Mouse (Mus musculus): ENCODE measurements around the gene Fbxo2. TPM values are rescaled to one million over a fixed set of nuclear protein-coding genes. Genes with fewer than 3 reads are reported as not detected.
"Not testable (repeated sequence)": the region's sequence is repeated elsewhere in the genome, so short reads cannot be mapped to it uniquely, and the experiment has no call there.

Gene Fbxo2
- polyA plus RNA-seq, 1 experiment from 2014 or later, result 19.0 TPM

- Histone ChIP-seq H3K4me3 (replicated peaks) (no peak overlapping the region), H3K4me1 (peaks cover 46% of the 10 kb centered on the region), H3K36me3 (no peaks in the 10 kb centered on the region), H3K4me2 (no peak overlapping the region), H3K27ac (replicated peaks) (no peak overlapping the region; the same call in 1 of the 2 replicates), H3K9ac (replicated peaks) (no peak overlapping the region), H3K9me3 (replicated peaks) (no peaks in the 10 kb centered on the region), H3K27me3 (replicated peaks) (peaks cover 64% of the 10 kb centered on the region)
- no peak for ATAC-seq (ENCODE audit: low FRiP score)
- 5% methylated on average over 17 of the region's 17 CpGs for WGBS
These were observed 5.1 kb downstream of the Fbxo2 start for GRCm38 (mm10) chr4:148165551-148165950.

GRCm38 (mm10) chr4:148166431-148166830 lies 6.0 kb downstream of the Fbxo2 start:
- Histone ChIP-seq H3K27ac (replicated peaks) (peak overlapping the region; percentile 80), H3K4me1 (peaks cover 37% of the 10 kb centered on the region), H3K9me3 (replicated peaks) (no peaks in the 10 kb centered on the region), H3K4me2 (peak overlapping the region; percentile 43), H3K4me3 (replicated peaks) (0 out of 2 replicates have a peak overlapping the region, but pooled peaks have one; percentile 5), H3K36me3 (no peaks in the 10 kb centered on the region), H3K27me3 (replicated peaks) (peaks cover 59% of the 10 kb centered on the region), H3K9ac (replicated peaks) (no peak overlapping the region)
- 4% methylated on average over 10 of the region's 10 CpGs for WGBS
- peak; percentile 72 for ATAC-seq (ENCODE audit: low FRiP score)

- ATAC-seq (ENCODE audit: low FRiP score), result no peak; the same call in 1 of the 2 replicates
- Histone ChIP-seq H3K4me3 (replicated peaks) (0 out of 2 replicates have a peak overlapping the region, but pooled peaks have one; percentile 5), H3K27ac (replicated peaks) (peak overlapping the region; percentile 80), H3K36me3 (no peaks in the 10 kb centered on the region), H3K9ac (replicated peaks) (no peak overlapping the region), H3K4me1 (peaks cover 36% of the 10 kb centered on the region), H3K4me2 (peak overlapping the region; percentile 43), H3K9me3 (replicated peaks) (no peaks in the 10 kb centered on the region), H3K27me3 (replicated peaks) (peaks cover 56% of the 10 kb centered on the region)
- WGBS, result 26% methylated on average over 4 of the region's 4 CpGs
These were observed 6.6 kb downstream of the Fbxo2 start for GRCm38 (mm10) chr4:148166986-148167385.

GRCm38 (mm10) chr4:148168287-148168686 lies 7.9 kb downstream of the Fbxo2 start:
- WGBS, result 34% methylated on average over 7 of the region's 7 CpGs
- no peak overlapping the region for H3K4me2 ChIP-seq
- no peaks in the 10 kb centered on the region for H3K36me3 ChIP-seq
- ATAC-seq (ENCODE audit: low FRiP score), result no peak
- H3K9ac ChIP-seq (replicated peaks), result no peak overlapping the region
- H3K4me3 ChIP-seq (replicated peaks), result no peak overlapping the region
- H3K4me1 ChIP-seq, result peaks cover 36% of the 10 kb centered on the region
- peaks cover 50% of the 10 kb centered on the region for H3K27me3 ChIP-seq (replicated peaks)
- H3K9me3 ChIP-seq (replicated peaks), result no peaks in the 10 kb centered on the region
- no peak overlapping the region for H3K27ac ChIP-seq (replicated peaks)

GRCm38 (mm10) chr4:148169586-148169985 lies 9.2 kb downstream of the Fbxo2 start:
- Histone ChIP-seq H3K27ac (replicated peaks) (no peak overlapping the region), H3K27me3 (replicated peaks) (peaks cover 44% of the 10 kb centered on the region), H3K4me2 (no peak overlapping the region), H3K4me3 (replicated peaks) (no peak overlapping the region), H3K9me3 (replicated peaks) (no peaks in the 10 kb centered on the region), H3K9ac (replicated peaks) (no peak overlapping the region), H3K4me1 (peaks cover 39% of the 10 kb centered on the region), H3K36me3 (no peaks in the 10 kb centered on the region)
- 32% methylated on average over 15 of the region's 15 CpGs for WGBS
- ATAC-seq (ENCODE audit: low FRiP score), result no peak

- Histone ChIP-seq H3K27ac (replicated peaks) (no peak overlapping the region), H3K27me3 (replicated peaks) (peaks cover 33% of the 10 kb centered on the region), H3K4me3 (replicated peaks) (no peak overlapping the region), H3K4me1 (peaks cover 39% of the 10 kb centered on the region), H3K36me3 (no peaks in the 10 kb centered on the region), H3K9ac (replicated peaks) (no peak overlapping the region), H3K9me3 (replicated peaks) (no peaks in the 10 kb centered on the region), H3K4me2 (no peak overlapping the region)
- no peak for ATAC-seq (ENCODE audit: low FRiP score)
- WGBS, result 2% methylated on average over 2 of the region's 2 CpGs
These were observed 10.4 kb downstream of the Fbxo2 start for GRCm38 (mm10) chr4:148170842-148171241.

GRCm38 (mm10) chr4:148171261-148171660 lies 10.8 kb downstream of the Fbxo2 start:
- peaks cover 29% of the 10 kb centered on the region for H3K27me3 ChIP-seq (replicated peaks)
- 61% methylated on average over 3 of the region's 3 CpGs for WGBS
- no peak for ATAC-seq (ENCODE audit: low FRiP score)

GRCm38 (mm10) chr4:148173811-148174494 lies 13.5 kb downstream of the Fbxo2 start:
- H3K9me3 ChIP-seq (replicated peaks), result no peaks in the 10 kb centered on the region
- peak overlapping the region; percentile 76 for H3K27ac ChIP-seq (replicated peaks)
- peaks cover 28% of the 10 kb centered on the region for H3K4me1 ChIP-seq
- H3K27me3 ChIP-seq (replicated peaks), result peaks cover 26% of the 10 kb centered on the region
- WGBS, result under 1% methylated on average over 30 of the region's 30 CpGs
- ATAC-seq (ENCODE audit: low FRiP score), result peak; percentile 60
- H3K36me3 ChIP-seq, result no peaks in the 10 kb centered on the region
- H3K9ac ChIP-seq (replicated peaks), result peak overlapping the region; percentile 34
- peak overlapping the region; percentile 57 for H3K4me2 ChIP-seq
- peak overlapping the region; percentile 27 for H3K4me3 ChIP-seq (replicated peaks)

More at GRCm38 (mm10) chr4:148171261-148171660, 10.8 kb downstream of the Fbxo2 start:
- H3K9me3 ChIP-seq (replicated peaks), result no peaks in the 10 kb centered on the region
- H3K4me3 ChIP-seq (replicated peaks), result no peak overlapping the region
- H3K4me1 ChIP-seq, result peaks cover 39% of the 10 kb centered on the region
- H3K4me2 ChIP-seq, result no peak overlapping the region
- H3K36me3 ChIP-seq, result no peaks in the 10 kb centered on the region
- H3K27ac ChIP-seq (replicated peaks), result no peak overlapping the region
- H3K9ac ChIP-seq (replicated peaks), result no peak overlapping the region

- Histone ChIP-seq H3K4me1 (peaks cover 28% of the 10 kb centered on the region), H3K4me2 (peak overlapping the region; percentile 57), H3K9me3 (replicated peaks) (no peaks in the 10 kb centered on the region), H3K27me3 (replicated peaks) (peaks cover 24% of the 10 kb centered on the region), H3K9ac (replicated peaks) (0 out of 2 replicates have a peak overlapping the region, but pooled peaks have one; percentile 34), H3K36me3 (no peaks in the 10 kb centered on the region), H3K4me3 (replicated peaks) (no peak overlapping the region; the same call in 1 of the 2 replicates), H3K27ac (replicated peaks) (peak overlapping the region; percentile 76; the same call in 1 of the 2 replicates)
- WGBS, result 11% methylated on average over 12 of the region's 12 CpGs
- no peak for ATAC-seq (ENCODE audit: low FRiP score)
These were observed 14.1 kb downstream of the Fbxo2 start for GRCm38 (mm10) chr4:148174495-148174862.

- Histone ChIP-seq H3K4me1 (peaks cover 28% of the 10 kb centered on the region), H3K27ac (replicated peaks) (0 out of 2 replicates have a peak overlapping the region, but pooled peaks have one; percentile 38), H3K27me3 (replicated peaks) (peaks cover 13% of the 10 kb centered on the region)
- not testable (repeated sequence) for H3K9ac ChIP-seq (replicated peaks); H3K36me3 ChIP-seq; H3K9me3 ChIP-seq (replicated peaks); H3K4me3 ChIP-seq (replicated peaks); ATAC-seq (ENCODE audit: low FRiP score); H3K4me2 ChIP-seq
- WGBS, result 73% methylated on average over 5 of the region's 6 CpGs
These were observed 16.2 kb downstream of the Fbxo2 start for GRCm38 (mm10) chr4:148176603-148177002.

GRCm38 (mm10) chr4:148177716-148178115 lies 17.3 kb downstream of the Fbxo2 start:
- Histone ChIP-seq H3K9me3 (replicated peaks) (no peaks in the 10 kb centered on the region), H3K36me3 (no peaks in the 10 kb centered on the region), H3K27ac (replicated peaks) (no peak overlapping the region), H3K4me1 (peaks cover 32% of the 10 kb centered on the region), H3K4me2 (no peak overlapping the region), H3K4me3 (replicated peaks) (no peak overlapping the region), H3K9ac (replicated peaks) (no peak overlapping the region), H3K27me3 (replicated peaks) (peaks cover 12% of the 10 kb centered on the region; the same call in 1 of the 2 replicates)
- no peak for ATAC-seq (ENCODE audit: low FRiP score)

GRCm38 (mm10) chr4:148181483-148181882 lies 21.1 kb downstream of the Fbxo2 start:
- H3K9me3 ChIP-seq (replicated peaks), result no peaks in the 10 kb centered on the region
- H3K4me2 ChIP-seq, result no peak overlapping the region
- ATAC-seq (ENCODE audit: low FRiP score), result no peak
- no peak overlapping the region for H3K9ac ChIP-seq (replicated peaks)
- 87% methylated on average over 12 of the region's 12 CpGs for WGBS
- H3K27me3 ChIP-seq (replicated peaks), result no peaks in the 10 kb centered on the region
- H3K4me3 ChIP-seq (replicated peaks), result no peak overlapping the region
- no peak overlapping the region for H3K27ac ChIP-seq (replicated peaks)
- peaks cover 12% of the 10 kb centered on the region for H3K4me1 ChIP-seq
- H3K36me3 ChIP-seq, result no peaks in the 10 kb centered on the region
